Mouse (Mus musculus): ENCODE results near the gene Olfr105-ps. TPM values are rescaled to one million over a fixed set of nuclear protein-coding genes. Genes with fewer than 3 reads are reported as not detected.

Olfr105-ps gene
- not detected in 2 replicates for polyA plus RNA-seq (2012; rRNA removed)

DNA sequence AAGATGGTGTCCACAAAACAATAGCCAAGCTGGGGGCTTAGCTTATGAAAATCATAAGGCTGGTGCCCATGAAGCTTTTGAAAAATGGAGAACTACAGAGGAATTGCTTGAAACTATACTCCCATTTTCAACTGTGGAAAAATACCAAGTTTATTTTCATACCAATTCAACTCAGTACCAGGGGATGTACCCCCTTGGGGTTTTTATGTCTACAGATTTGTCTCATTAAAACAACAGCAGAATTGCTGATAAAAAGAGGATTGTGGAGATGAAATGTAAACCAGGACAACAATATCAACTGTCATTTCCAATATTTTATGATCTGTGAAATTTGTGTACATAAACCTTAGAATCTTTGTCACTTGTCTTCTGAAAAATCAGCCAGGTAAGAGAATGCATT is at the start of gene Olfr105-ps:
Olfr105-ps (plus strand) TSS at position 301 of the 400 bp plus-strand sequence.
- H3K27me3 ChIP-seq (ENCODE audit: control insufficient read depth, insufficient read depth, low read length), result no peaks in the 10 kb centered on the region

GRCm38 (mm10) chr17:37339598-37339997 is 39.2 kb upstream of the Olfr105-ps start, which contains the start of gene Olfr103:
Gene Olfr103, minus strand, starts transcription at chr17:37339698.
- Histone ChIP-seq H3K4me3 (ENCODE audit: extremely low read depth, insufficient read depth, insufficient read length) (no peak within 1 kb of the TSS), H3K27me3 (ENCODE audit: control insufficient read depth, insufficient read depth, low read length) (no peaks in the 10 kb centered on the region), H3K4me1 (ENCODE audit: control insufficient read depth, insufficient read depth, insufficient read length) (no peaks in the 10 kb centered on the region), H3K27ac (ENCODE audit: insufficient read depth, low read length) (no peak within 1 kb of the TSS), H3K36me3 (ENCODE audit: control insufficient read depth, insufficient read depth, low read length) (no peaks in the 10 kb centered on the region)
- no peak for DNase-seq (ENCODE audit: low read depth in 1 of 2, low spot score in 2 of 2)
- 88% methylated on average over 2 of the region's 2 CpGs for whole genome bisulfite sequencing
- TF ChIP-seq POLR2A (IDR thresholded peaks at IDR 0.05; ENCODE audit: low read depth, low read length), result no peak
- TF ChIP-seq CTCF (IDR thresholded peaks at IDR 0.05; ENCODE audit: extremely low read depth, insufficient read depth, insufficient read length, insufficient replicate concordance), result no peak

More for the DNA sequence above, at the start of gene Olfr105-ps:
- H3K4me3 ChIP-seq (ENCODE audit: extremely low read depth, insufficient read depth, insufficient read length), result no peak within 1 kb of the TSS
- TF ChIP-seq POLR2A (IDR thresholded peaks at IDR 0.05; ENCODE audit: low read depth, low read length) (no peak), CTCF (IDR thresholded peaks at IDR 0.05; ENCODE audit: extremely low read depth, insufficient read depth, insufficient read length, insufficient replicate concordance) (no peak)
- H3K27ac ChIP-seq (ENCODE audit: insufficient read depth, low read length), result no peak within 1 kb of the TSS
- no peak for DNase-seq (ENCODE audit: low read depth in 1 of 2, low spot score in 2 of 2)
- H3K4me1 ChIP-seq (ENCODE audit: control insufficient read depth, insufficient read depth, insufficient read length), result no peaks in the 10 kb centered on the region
- no peaks in the 10 kb centered on the region for H3K36me3 ChIP-seq (ENCODE audit: control insufficient read depth, insufficient read depth, low read length)

GRCm38 (mm10) chr17:37359282-37359681 is 19.6 kb upstream of the Olfr105-ps start, which contains the start of gene Olfr104-ps:
Gene Olfr104-ps, plus strand, starts transcription at chr17:37359582.
- no peak for DNase-seq (ENCODE audit: low read depth in 1 of 2, low spot score in 2 of 2)
- no peaks in the 10 kb centered on the region for H3K36me3 ChIP-seq (ENCODE audit: control insufficient read depth, insufficient read depth, low read length)
- H3K27me3 ChIP-seq (ENCODE audit: control insufficient read depth, insufficient read depth, low read length), result no peaks in the 10 kb centered on the region
- H3K27ac ChIP-seq (ENCODE audit: insufficient read depth, low read length), result no peak within 1 kb of the TSS
- TF ChIP-seq POLR2A (IDR thresholded peaks at IDR 0.05; ENCODE audit: low read depth, low read length) (no peak), CTCF (IDR thresholded peaks at IDR 0.05; ENCODE audit: extremely low read depth, insufficient read depth, insufficient read length, insufficient replicate concordance) (no peak)
- no peak within 1 kb of the TSS for H3K4me3 ChIP-seq (ENCODE audit: extremely low read depth, insufficient read depth, insufficient read length)
- no peaks in the 10 kb centered on the region for H3K4me1 ChIP-seq (ENCODE audit: control insufficient read depth, insufficient read depth, insufficient read length)

GRCm38 (mm10) chr17:37390093-37390492 is 11.3 kb downstream of the Olfr105-ps start, which contains the start of gene Olfr106-ps:
Gene Olfr106-ps, plus strand, starts transcription at chr17:37390393.
- DNase-seq (ENCODE audit: low read depth in 1 of 2, low spot score in 2 of 2), result no peak
- H3K27me3 ChIP-seq (ENCODE audit: control insufficient read depth, insufficient read depth, low read length), result no peaks in the 10 kb centered on the region
- no peaks in the 10 kb centered on the region for H3K36me3 ChIP-seq (ENCODE audit: control insufficient read depth, insufficient read depth, low read length)
- H3K4me1 ChIP-seq (ENCODE audit: control insufficient read depth, insufficient read depth, insufficient read length), result no peaks in the 10 kb centered on the region
- no peak within 1 kb of the TSS for H3K27ac ChIP-seq (ENCODE audit: insufficient read depth, low read length)
- no peak within 1 kb of the TSS for H3K4me3 ChIP-seq (ENCODE audit: extremely low read depth, insufficient read depth, insufficient read length)
- 71% methylated on average over 1 of the region's 1 CpGs for WGBS
- no peak for TF ChIP-seq CTCF (IDR thresholded peaks at IDR 0.05; ENCODE audit: extremely low read depth, insufficient read depth, insufficient read length, insufficient replicate concordance)
- no peak for TF ChIP-seq POLR2A (IDR thresholded peaks at IDR 0.05; ENCODE audit: low read depth, low read length)

GRCm38 (mm10) chr17:37398926-37399325 is 20.1 kb downstream of the Olfr105-ps start, which contains the start of gene Olfr107:
Gene Olfr107, plus strand, starts transcription at chr17:37399226.
- TF ChIP-seq POLR2A (IDR thresholded peaks at IDR 0.05; ENCODE audit: low read depth, low read length) (no peak), CTCF (IDR thresholded peaks at IDR 0.05; ENCODE audit: extremely low read depth, insufficient read depth, insufficient read length, insufficient replicate concordance) (no peak)
- WGBS, result 80% methylated on average over 3 of the region's 3 CpGs
- DNase-seq (ENCODE audit: low read depth in 1 of 2, low spot score in 2 of 2), result no peak

DNA sequence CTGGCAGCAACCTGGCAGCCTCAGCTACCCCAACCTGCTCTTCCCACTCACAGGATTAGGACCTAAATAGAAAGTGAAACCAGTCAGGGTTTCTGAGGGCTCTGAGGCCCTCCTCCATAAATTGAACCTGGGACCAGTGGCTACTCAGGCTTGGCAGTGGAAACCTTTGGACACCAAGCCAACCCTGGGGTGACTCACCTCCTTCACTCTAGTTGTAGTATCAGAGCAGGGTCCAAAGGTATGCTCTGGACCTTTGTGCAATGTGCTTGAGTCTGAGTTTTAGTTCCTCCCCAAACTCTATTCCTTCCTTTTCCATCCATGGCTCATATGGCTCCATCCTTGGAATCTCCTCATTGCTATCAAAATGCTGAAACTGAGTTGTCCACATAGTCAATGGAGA is 34.5 kb downstream of the Olfr105-ps start:
- H3K4me1 ChIP-seq (ENCODE audit: control insufficient read depth, insufficient read depth, insufficient read length), result no peaks in the 10 kb centered on the region

More at GRCm38 (mm10) chr17:37398926-37399325, 20.1 kb downstream of the Olfr105-ps start, which contains the start of gene Olfr107:
- Histone ChIP-seq H3K4me3 (ENCODE audit: extremely low read depth, insufficient read depth, insufficient read length) (no peak within 1 kb of the TSS), H3K27ac (ENCODE audit: insufficient read depth, low read length) (no peak within 1 kb of the TSS), H3K36me3 (ENCODE audit: control insufficient read depth, insufficient read depth, low read length) (no peaks in the 10 kb centered on the region), H3K4me1 (ENCODE audit: control insufficient read depth, insufficient read depth, insufficient read length) (no peaks in the 10 kb centered on the region), H3K27me3 (ENCODE audit: control insufficient read depth, insufficient read depth, low read length) (no peaks in the 10 kb centered on the region)

More for the DNA sequence above, 34.5 kb downstream of the Olfr105-ps start:
- no peaks in the 10 kb centered on the region for H3K36me3 ChIP-seq (ENCODE audit: control insufficient read depth, insufficient read depth, low read length)
- no peak overlapping the region for H3K4me3 ChIP-seq (ENCODE audit: extremely low read depth, insufficient read depth, insufficient read length)
- H3K27ac ChIP-seq (ENCODE audit: insufficient read depth, low read length), result no peak overlapping the region
- DNase-seq (ENCODE audit: low read depth in 1 of 2, low spot score in 2 of 2), result no peak
- TF ChIP-seq POLR2A (IDR thresholded peaks at IDR 0.05; ENCODE audit: low read depth, low read length) (no peak), CTCF (IDR thresholded peaks at IDR 0.05; ENCODE audit: extremely low read depth, insufficient read depth, insufficient read length, insufficient replicate concordance) (no peak)
- no peaks in the 10 kb centered on the region for H3K27me3 ChIP-seq (ENCODE audit: control insufficient read depth, insufficient read depth, low read length)

Other genes starting within 250 kb of the Olfr105-ps start
- gene Olfr93, start 217.5 kb upstream of the Olfr105-ps start, polyA plus RNA-seq (2012; rRNA removed), result not detected in 2 replicates
- 1.1 and 1.5 TPM in 2 replicates for gene Ubd, start 185.1 kb upstream of the Olfr105-ps start, polyA plus RNA-seq (2012; rRNA removed)
- not detected in 2 replicates for gene Olfr94, start 178.0 kb upstream of the Olfr105-ps start, polyA plus RNA-seq (2012; rRNA removed)
- gene Olfr95, start 165.9 kb upstream of the Olfr105-ps start, polyA plus RNA-seq (2012; rRNA removed), result not detected in 2 replicates
- gene Olfr96, start 158.9 kb upstream of the Olfr105-ps start, polyA plus RNA-seq (2012; rRNA removed), result not detected in 2 replicates
- not detected in 2 replicates for gene Olfr97, start 141.7 kb upstream of the Olfr105-ps start, polyA plus RNA-seq (2012; rRNA removed)
- not detected in 2 replicates for gene Olfr98, start 115.3 kb upstream of the Olfr105-ps start, polyA plus RNA-seq (2012; rRNA removed)
- 27.0 and 27.4 TPM in 2 replicates for gene H2-M3, start 108.8 kb upstream of the Olfr105-ps start, polyA plus RNA-seq (2012; rRNA removed)
- gene Olfr99, start 95.6 kb upstream of the Olfr105-ps start, polyA plus RNA-seq (2012; rRNA removed), result not detected in 2 replicates
- not detected in 2 replicates for gene Olfr101, start 74.7 kb upstream of the Olfr105-ps start, polyA plus RNA-seq (2012; rRNA removed)
- not detected in 2 replicates for gene Olfr102, start 62.0 kb upstream of the Olfr105-ps start, polyA plus RNA-seq (2012; rRNA removed)
- not detected in 2 replicates for gene Olfr103, start 39.3 kb upstream of the Olfr105-ps start, polyA plus RNA-seq (2012; rRNA removed)
- not detected in 2 replicates for gene Olfr104-ps, start 19.5 kb upstream of the Olfr105-ps start, polyA plus RNA-seq (2012; rRNA removed)
- not detected in 2 replicates for gene Olfr106-ps, start 11.4 kb downstream of the Olfr105-ps start, polyA plus RNA-seq (2012; rRNA removed)
- gene Olfr107, start 20.2 kb downstream of the Olfr105-ps start, polyA plus RNA-seq (2012; rRNA removed), result not detected in 2 replicates
- not detected in 2 replicates for gene Olfr108, start 66.4 kb downstream of the Olfr105-ps start, polyA plus RNA-seq (2012; rRNA removed)
- not detected in 2 replicates for gene Olfr109, start 79.9 kb downstream of the Olfr105-ps start, polyA plus RNA-seq (2012; rRNA removed)
- 2.7 and 4.5 TPM in 2 replicates for gene H2-M2, start 104.5 kb downstream of the Olfr105-ps start, polyA plus RNA-seq (2012; rRNA removed)
- gene Olfr110, start 113.4 kb downstream of the Olfr105-ps start, polyA plus RNA-seq (2012; rRNA removed), result 0.05 TPM in 1 of 2 replicates, not detected in the other
- 0.27 and 0.29 TPM in 2 replicates for gene Olfr111, start 129.0 kb downstream of the Olfr105-ps start, polyA plus RNA-seq (2012; rRNA removed)
- not detected in 2 replicates for gene Olfr112, start 190.4 kb downstream of the Olfr105-ps start, polyA plus RNA-seq (2012; rRNA removed)
- gene Olfr113, start 198.6 kb downstream of the Olfr105-ps start, polyA plus RNA-seq (2012; rRNA removed), result not detected in 2 replicates
- not detected in 2 replicates for gene Olfr114, start 213.7 kb downstream of the Olfr105-ps start, polyA plus RNA-seq (2012; rRNA removed)
- not detected in 2 replicates for gene Olfr115, start 248.1 kb downstream of the Olfr105-ps start, polyA plus RNA-seq (2012; rRNA removed)
- not detected in 2 replicates for gene Olfr116, start 248.2 kb downstream of the Olfr105-ps start, polyA plus RNA-seq (2012; rRNA removed)